Mouse (Mus musculus) embryonic facial prominence, embryonic 11.5 days (tissue): ENCODE measurements around the gene Zfp184. TPM values are rescaled to one million over a fixed set of nuclear protein-coding genes. Genes with fewer than 3 reads are reported as not detected.

Experiments used
- ATAC-seq: fragments of 200-750 bp; cut with Nextera tagmentation; replicated peaks from 2 replicates; pipeline ENCODE4 v1.8.0; 2017; ENCODE audit warnings: low read depth; ENCODE audit not compliant: insufficient number of reproducible peaks, low FRiP score, low TSS enrichment
- DNase-seq: peaks from one replicate; pipeline ENCODE4 v3.0.0-alpha.2; 2015; ENCODE audit warnings: low spot score
- H3K27ac ChIP-seq: fragments of 300-500 bp; sonication (generic); replicated peaks from 2 replicates; pipeline ENCODE4 v1.5.1; 2014; ENCODE audit warnings: mild to moderate bottlenecking, low read depth, low read length, control low read depth
- H3K27me3 ChIP-seq: fragments of 300-500 bp; sonication (generic); 2 replicates; pipeline ENCODE4 v1.6.1; 2014; ENCODE audit warnings: mild to moderate bottlenecking, low read length, moderate library complexity, mixed read lengths; ENCODE audit not compliant: control insufficient read depth, insufficient read depth
- H3K36me3 ChIP-seq: fragments of 300-500 bp; sonication (generic); replicated peaks from 2 replicates; pipeline ENCODE4 v1.6.1; 2014; ENCODE audit warnings: low read depth, mild to moderate bottlenecking, low read length, moderate library complexity, mixed read lengths; ENCODE audit not compliant: control insufficient read depth, insufficient read depth
- H3K4me1 ChIP-seq: fragments of 300-500 bp; sonication (generic); 2 replicates; pipeline ENCODE4 v1.6.1; 2014; ENCODE audit warnings: low read length, mixed read lengths; ENCODE audit not compliant: control insufficient read depth, insufficient read depth
- H3K4me2 ChIP-seq: fragments of 300-500 bp; sonication (generic); 2 replicates; pipeline ENCODE4 v1.6.1; 2014; ENCODE audit warnings: low read depth, mild to moderate bottlenecking, control low read depth, low read length, moderate library complexity
- H3K4me3 ChIP-seq: fragments of 300-500 bp; sonication (generic); 2 replicates; pipeline ENCODE4 v1.5.1; 2014; ENCODE audit warnings: low read depth, low read length, control low read depth
- H3K9ac ChIP-seq: fragments of 300-500 bp; sonication (generic); replicated peaks from 2 replicates; pipeline ENCODE4 v1.6.1; 2014; ENCODE audit warnings: mild to moderate bottlenecking, control low read depth, low read length
- H3K9me3 ChIP-seq: fragments of 300-500 bp; sonication (generic); replicated peaks from 2 replicates; pipeline ENCODE4 v1.6.1; 2016; ENCODE audit warnings: mild to moderate bottlenecking, low read length, inconsistent platforms, mixed read lengths; ENCODE audit not compliant: control insufficient read depth
- WGBS: fragments of 180-500 bp; shearing (Covaris S2); extraction: QIAGEN DNeasy Blood & Tissue Kit; methylation state at CpG from one replicate; pipeline ENCODE4 v1.1.7; 2014; 5-methylcytosine and 5-hydroxymethylcytosine counted together
- polyA plus RNA-seq: library from polyadenylated mRNA; unstranded; fragments of >200 nt; fragmentation: Nextera tagmentation; extraction: Ambion mirVana; gene quantifications from 2 replicates; pipeline ENCODE4 v1.2.1, GENCODE M21; 2014

Gene Zfp184
- polyA plus RNA-seq, 1 experiment from 2014 or later, result 28.2 TPM

DNA sequence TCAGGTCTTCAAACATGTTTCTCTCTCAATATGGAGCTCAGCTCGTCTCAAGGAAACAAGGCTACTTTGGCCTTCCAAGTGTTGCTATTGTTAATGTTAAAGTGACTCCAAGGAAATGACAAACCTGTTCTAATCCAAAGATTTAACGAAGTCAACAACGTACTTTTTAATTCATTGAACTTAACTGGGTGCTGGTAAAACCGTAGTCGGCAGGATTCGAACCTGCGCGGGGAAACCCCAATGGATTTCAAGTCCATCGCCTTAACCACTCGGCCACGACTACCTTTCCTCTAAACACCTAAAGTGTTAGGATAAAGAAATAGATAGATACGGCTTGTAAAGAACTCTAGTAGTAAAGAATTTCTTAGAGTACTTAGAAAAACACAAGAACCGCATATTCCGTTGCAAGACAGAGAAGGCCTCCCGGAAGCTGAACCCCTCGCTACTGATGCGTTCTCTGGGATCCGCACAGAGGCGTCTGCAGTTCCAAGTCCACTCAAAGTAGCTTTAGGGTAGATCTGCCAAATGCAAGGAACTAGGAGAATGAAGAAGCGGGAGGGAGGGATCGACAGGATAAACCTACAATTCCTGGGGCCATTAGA, 20.1 kb upstream of the Zfp184 start:
- peak; percentile 68 for DNase-seq
- no peak overlapping the region for H3K27ac ChIP-seq
- H3K9ac ChIP-seq, result no peak overlapping the region
- H3K4me3 ChIP-seq, result 0 out of 2 replicates have a peak overlapping the region, but pooled peaks have one; percentile 11
- H3K27me3 ChIP-seq, result no peaks in the 10 kb centered on the region
- ATAC-seq, result no peak
- WGBS, result 3% methylated on average over 21 of the region's 21 CpGs
- H3K36me3 ChIP-seq, result no peaks in the 10 kb centered on the region
- H3K4me1 ChIP-seq, result no peaks in the 10 kb centered on the region
- H3K9me3 ChIP-seq, result no peaks in the 10 kb centered on the region
- peak overlapping the region; percentile 19; the same call in 1 of the 2 replicates for H3K4me2 ChIP-seq

DNA sequence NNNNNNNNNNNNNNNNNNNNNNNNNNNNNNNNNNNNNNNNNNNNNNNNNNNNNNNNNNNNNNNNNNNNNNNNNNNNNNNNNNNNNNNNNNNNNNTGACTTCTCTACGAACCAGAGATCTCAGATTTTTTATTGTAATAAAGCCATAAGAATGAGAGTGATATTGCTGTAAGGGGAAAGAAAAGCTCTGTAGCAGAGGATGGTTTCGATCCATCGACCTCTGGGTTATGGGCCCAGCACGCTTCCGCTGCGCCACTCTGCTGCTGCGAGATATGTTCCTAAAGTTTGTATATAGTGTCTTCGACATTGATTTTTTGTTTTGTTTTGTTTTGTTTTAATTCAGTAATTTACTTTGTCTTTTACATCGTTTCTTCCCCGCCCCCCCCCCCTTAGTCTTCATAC, 13.9 kb upstream of the Zfp184 start:
- WGBS, result 9% methylated on average over 10 of the region's 10 CpGs
- Histone ChIP-seq H3K36me3 (no peaks in the 10 kb centered on the region), H3K9ac (no peak overlapping the region), H3K4me3 (no peak overlapping the region), H3K4me2 (no peak overlapping the region), H3K9me3 (no peaks in the 10 kb centered on the region), H3K4me1 (no peaks in the 10 kb centered on the region), H3K27ac (no peak overlapping the region), H3K27me3 (no peaks in the 10 kb centered on the region)
- ATAC-seq, result no peak
- peak; percentile 54 for DNase-seq

DNA sequence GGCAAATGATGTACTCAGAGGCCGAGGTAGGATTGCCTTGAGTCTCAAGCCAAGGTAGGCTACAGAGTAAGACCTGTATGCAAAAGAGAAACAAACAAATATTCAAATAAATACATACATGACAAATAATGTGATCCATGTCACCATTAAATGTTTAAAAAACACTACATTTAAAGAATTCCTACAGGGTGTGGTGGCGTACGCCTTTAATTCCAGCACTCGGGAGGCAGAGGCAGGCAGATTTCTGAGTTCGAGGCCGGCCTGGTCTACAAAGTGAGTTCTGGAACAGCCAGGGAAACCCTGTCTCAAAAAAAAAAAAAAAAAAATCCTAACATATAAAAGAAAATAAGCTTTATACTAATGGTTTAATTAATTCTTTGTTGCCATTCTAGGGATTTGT, 13.2 kb upstream of the Zfp184 start:
- H3K4me1 ChIP-seq, result no peaks in the 10 kb centered on the region
- H3K27me3 ChIP-seq, result no peaks in the 10 kb centered on the region
- DNase-seq, result no peak
- H3K27ac ChIP-seq, result no peak overlapping the region
- no peak overlapping the region for H3K9ac ChIP-seq
- no peak overlapping the region for H3K4me3 ChIP-seq
- no peak for ATAC-seq
- WGBS, result 44% methylated on average over 6 of the region's 6 CpGs
- H3K36me3 ChIP-seq, result no peaks in the 10 kb centered on the region
- no peaks in the 10 kb centered on the region for H3K9me3 ChIP-seq
- H3K4me2 ChIP-seq, result no peak overlapping the region

DNA sequence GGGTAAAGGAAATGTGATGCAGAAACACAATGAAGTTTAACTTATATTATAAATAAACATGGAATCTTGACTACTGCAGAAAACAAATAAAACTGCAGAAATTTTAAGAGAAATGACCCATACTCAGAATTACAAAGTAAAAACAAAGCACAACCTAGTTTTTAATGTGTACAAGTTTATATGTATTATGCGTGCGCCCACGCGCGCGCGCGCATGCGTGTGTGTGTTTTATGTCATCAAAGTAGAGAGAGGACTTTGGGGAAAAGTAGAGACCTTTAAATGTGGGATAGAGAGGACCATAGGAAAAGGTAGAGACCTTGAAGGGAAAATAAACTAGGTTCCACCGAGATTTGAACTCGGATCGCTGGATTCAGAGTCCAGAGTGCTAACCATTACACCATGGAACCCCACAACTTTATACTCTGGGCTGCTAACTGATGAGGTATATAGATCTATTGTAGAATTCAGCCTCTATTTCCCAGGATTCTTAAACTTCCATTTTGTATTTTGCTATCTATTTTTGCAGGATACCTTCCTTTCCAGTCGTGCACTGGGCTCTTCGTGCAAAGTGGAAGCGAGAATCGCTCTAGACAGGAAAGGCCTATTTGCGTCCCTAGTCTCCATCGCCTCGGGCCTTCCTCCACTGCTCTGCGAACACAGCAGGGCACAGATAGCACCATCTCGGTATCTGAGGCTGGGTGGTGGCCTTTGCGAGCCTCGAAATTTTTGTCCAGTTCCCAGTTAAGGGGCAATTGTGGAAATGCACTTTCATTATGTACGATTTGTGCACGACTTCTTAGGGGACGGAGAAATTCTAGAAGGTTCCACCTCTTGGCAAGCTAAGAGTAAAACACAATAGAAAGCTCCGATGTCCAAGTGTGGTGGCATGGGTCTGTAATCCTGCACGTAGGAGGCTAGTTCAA, 11.0 kb upstream of the Zfp184 start:
- Histone ChIP-seq H3K4me3 (0 out of 2 replicates have a peak overlapping the region, but pooled peaks have one; percentile 19), H3K27ac (no peak overlapping the region), H3K4me2 (no peak overlapping the region; the same call in 1 of the 2 replicates), H3K9ac (no peak overlapping the region), H3K27me3 (no peaks in the 10 kb centered on the region), H3K9me3 (no peaks in the 10 kb centered on the region), H3K4me1 (no peaks in the 10 kb centered on the region), H3K36me3 (no peaks in the 10 kb centered on the region)
- ATAC-seq, result peak; percentile 60; the same call in 1 of the 2 replicates
- WGBS, result 5% methylated on average over 28 of the region's 28 CpGs
- peak; percentile 72 for DNase-seq

DNA sequence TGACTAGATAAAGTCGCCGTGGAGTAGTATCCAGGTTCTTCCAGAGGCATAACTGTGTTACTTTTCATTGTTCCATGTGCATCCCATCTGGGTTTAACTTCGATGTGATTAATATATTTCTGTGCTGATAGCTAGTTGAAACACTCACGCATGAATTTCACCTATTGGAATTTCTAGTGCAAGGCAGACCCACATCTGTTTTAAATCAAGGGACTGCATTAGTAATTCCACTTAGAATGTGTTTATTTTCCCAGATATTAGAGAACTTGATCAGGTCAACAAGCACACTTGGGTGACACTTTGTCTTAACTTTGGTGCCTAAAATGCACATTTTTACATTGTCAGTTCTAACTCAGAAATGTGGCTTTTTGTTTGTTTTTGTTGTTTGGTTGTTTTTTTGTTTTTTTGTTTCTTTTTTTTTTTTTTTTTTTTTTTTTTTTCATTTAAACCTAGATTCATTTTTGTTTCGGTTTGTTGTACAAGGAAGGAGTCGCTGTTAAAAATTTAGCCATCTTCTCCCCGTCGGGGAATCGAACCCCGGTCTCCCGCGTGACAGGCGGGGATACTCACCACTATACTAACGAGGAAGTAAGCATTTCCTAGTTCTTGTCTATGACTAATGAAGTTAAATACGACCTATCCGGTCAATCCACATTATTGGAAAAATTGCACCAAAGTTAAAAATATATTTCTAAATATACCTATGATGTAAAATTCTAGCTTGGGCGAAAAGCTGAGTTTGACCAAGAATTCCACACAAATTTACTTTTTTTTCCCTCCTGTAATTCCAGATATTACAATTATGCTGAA, 9.7 kb upstream of the Zfp184 start:
- Histone ChIP-seq H3K4me3 (no peak overlapping the region), H3K4me1 (no peaks in the 10 kb centered on the region), H3K27ac (no peak overlapping the region), H3K27me3 (no peaks in the 10 kb centered on the region), H3K4me2 (no peak overlapping the region), H3K9me3 (no peaks in the 10 kb centered on the region), H3K9ac (no peak overlapping the region), H3K36me3 (no peaks in the 10 kb centered on the region)
- ATAC-seq (no peak), DNase-seq (peak; percentile 79)
- WGBS, result 7% methylated on average over 17 of the region's 17 CpGs

DNA sequence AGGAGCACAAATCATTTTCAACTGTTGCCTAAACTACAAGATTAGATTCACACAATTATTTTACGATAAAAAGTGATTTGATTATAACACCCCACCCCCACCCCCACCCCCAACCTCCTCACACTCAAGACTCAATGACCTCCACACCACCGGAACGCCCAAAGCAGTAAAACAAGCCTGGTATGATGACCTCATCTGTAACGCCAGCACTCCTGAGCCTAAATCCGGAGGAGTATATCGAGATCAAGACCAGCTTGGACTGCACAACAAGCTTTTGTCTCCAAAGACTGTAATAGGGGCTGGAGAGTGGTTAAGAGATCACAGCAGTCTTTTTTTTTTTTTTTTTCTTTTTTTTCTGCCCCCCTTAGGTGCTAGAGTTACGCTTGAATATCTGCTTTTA, 9.1 kb upstream of the Zfp184 start:
- peak; percentile 49 for DNase-seq
- Histone ChIP-seq H3K27ac (no peak overlapping the region), H3K9me3 (no peaks in the 10 kb centered on the region), H3K9ac (no peak overlapping the region), H3K36me3 (no peaks in the 10 kb centered on the region), H3K4me3 (no peak overlapping the region), H3K27me3 (no peaks in the 10 kb centered on the region), H3K4me1 (no peaks in the 10 kb centered on the region), H3K4me2 (no peak overlapping the region)
- no peak for ATAC-seq
- 6% methylated on average over 7 of the region's 7 CpGs for WGBS

DNA sequence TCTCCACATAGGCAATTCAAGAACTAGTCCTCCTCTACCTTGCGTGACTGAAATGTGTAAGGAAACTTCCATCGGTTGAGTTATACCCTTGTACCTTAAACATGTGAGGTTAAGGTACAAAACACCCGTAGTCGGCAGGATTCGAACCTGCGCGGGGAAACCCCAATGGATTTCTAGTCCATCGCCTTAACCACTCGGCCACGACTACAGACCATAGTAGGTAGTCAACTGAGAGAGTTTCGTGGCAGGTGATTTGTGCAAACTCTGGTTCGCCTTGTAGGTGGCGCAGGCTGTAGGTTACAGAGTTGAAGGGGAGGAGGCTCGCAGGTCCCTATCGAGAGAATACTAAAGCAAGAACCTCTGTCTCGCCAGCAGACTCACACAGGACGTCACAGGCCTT, 7.9 kb upstream of the Zfp184 start:
- no peaks in the 10 kb centered on the region for H3K4me1 ChIP-seq
- DNase-seq (peak; percentile 81), ATAC-seq (0 out of 2 replicates have a peak, but pooled peaks have one; percentile 22)
- under 1% methylated on average over 17 of the region's 17 CpGs for WGBS
- no peaks in the 10 kb centered on the region for H3K9me3 ChIP-seq
- H3K36me3 ChIP-seq, result no peaks in the 10 kb centered on the region
- peak overlapping the region; percentile 29 for H3K4me3 ChIP-seq
- no peak overlapping the region for H3K9ac ChIP-seq
- H3K27me3 ChIP-seq, result no peaks in the 10 kb centered on the region
- H3K4me2 ChIP-seq, result peak overlapping the region; percentile 25
- H3K27ac ChIP-seq, result no peak overlapping the region
